In the genomic region with DNA sequence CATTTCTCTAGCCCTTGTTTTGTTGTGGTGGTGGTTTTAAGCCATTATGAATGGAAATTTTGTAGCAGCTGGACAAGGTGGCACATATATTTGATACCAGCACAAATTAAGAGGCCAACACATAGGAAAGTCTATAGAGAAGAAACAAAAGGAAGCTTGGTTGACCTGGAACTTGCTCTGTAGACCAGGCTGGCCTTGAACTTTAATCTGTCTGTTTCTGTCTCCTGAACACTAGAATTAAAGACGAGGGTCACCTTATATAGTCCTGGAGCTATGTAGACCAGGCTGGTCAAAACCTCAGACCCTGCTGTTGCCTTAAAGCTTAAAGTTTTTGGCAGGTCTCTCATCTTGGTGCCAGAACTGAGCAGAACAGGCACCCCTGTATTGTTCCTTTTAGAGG, we compare ENCODE assay signal across 27 mouse cellular contexts. TPM values are rescaled to one million over a fixed set of nuclear protein-coding genes. Genes with fewer than 3 reads are reported as not detected.
A peak's percentile ranks its signal among the peaks of the same experiment; 100 is the strongest.
DNase-seq lines count a peak whose midpoint lies in the region; ATAC-seq and TF ChIP-seq lines count a peak whose summit lies in the region.
"Had no signal": no experiment of that assay in that cellular context is flagged by ENCODE, and none has a peak within 500 bp of the region (broad histone marks: within the 10 kb centered on the region; RNA-seq: fewer than 3 reads in every experiment).

No protein-coding gene starts in this region.

- H3K4me1 ChIP-seq in liver, embryonic 13.5 days (replicated peaks): no peaks in the 10 kb centered on the region; the same call in 1 of the 2 replicates
- H3K4me1 ChIP-seq in liver, embryonic 12.5 days: no peaks in the 10 kb centered on the region
- no peaks in the 10 kb centered on the region for H3K4me1 ChIP-seq in liver, embryonic 14.5 days (replicated peaks; ENCODE audit: control insufficient read depth in 2 of 2, insufficient read depth in 2 of 2, low read length in 1 of 2)
- H3K4me1 ChIP-seq: embryonic facial prominence, embryonic 12.5 days; embryonic facial prominence, embryonic 15.5 days; heart, embryonic 10.5 days; heart, embryonic 13.5 days had no signal

- no peak for TF ChIP-seq EP300 in liver, embryonic 14.5 days (IDR thresholded peaks at IDR 0.05; ENCODE audit: low read depth)

- peaks cover 37% of the 10 kb centered on the region for H3K36me3 ChIP-seq in liver, embryonic 13.5 days
- peaks cover 50% of the 10 kb centered on the region for H3K36me3 ChIP-seq in liver, embryonic 12.5 days
- peaks cover 27% of the 10 kb centered on the region for H3K36me3 ChIP-seq in liver, embryonic 14.5 days (replicated peaks; ENCODE audit: control insufficient read depth, insufficient read depth, low read depth)

- DNase-seq in CD4-positive, CD25-positive, alpha-beta regulatory T cell, adult 2 months (ENCODE audit: low read depth, low spot score): peak; percentile 27
- DNase-seq in liver, embryonic 13.5 days: no peak
- DNase-seq in liver, embryonic 14.5 days (ENCODE audit: low read depth in 3 of 3, low spot score in 3 of 3): peak in 2 of 3 experiments; percentile 23 to 35
- no peak for DNase-seq in testis, postnatal 10 days (ENCODE audit: low spot score)
- DNase-seq in urinary bladder, postnatal 36 days (ENCODE audit: low spot score in 2 of 2): no peak
- DNase-seq: adrenal gland, adult 2 months; adrenal gland, postnatal 14 days; B cell, adult 2 months; cerebellum, adult 11 months; cerebellum, adult 2 months; cerebellum, adult 9-11 months; cerebellum, postnatal 25 days; forebrain, postnatal 0 days; gastrocnemius, postnatal 10 days; gastrocnemius, postnatal 36 days; heart, adult 2 months; heart, postnatal 14 days; heart, postnatal 4 days had no signal

- no peak for ATAC-seq in CD4-positive, CD25-positive, alpha-beta regulatory T cell, adult 4 months
- ATAC-seq in liver, embryonic 13.5 days (ENCODE audit: low read depth): peak; percentile 25; the same call in 1 of the 2 replicates
- no peak for ATAC-seq in liver, embryonic 12.5 days
- no peak for ATAC-seq in liver, embryonic 14.5 days (ENCODE audit: insufficient read depth)

- H3K27ac ChIP-seq in liver, embryonic 13.5 days: no peak overlapping the region
- H3K27ac ChIP-seq in liver, embryonic 12.5 days: no peak overlapping the region
- no peak overlapping the region for H3K27ac ChIP-seq in liver, embryonic 14.5 days
- H3K27ac ChIP-seq: embryonic facial prominence, embryonic 12.5 days; embryonic facial prominence, embryonic 15.5 days; heart, adult 2 months; heart, embryonic 10.5 days; heart, embryonic 13.5 days; hindbrain, embryonic 14.5 days; hindbrain, postnatal 0 days had no signal

- no peak overlapping the region for H3K4me2 ChIP-seq in liver, embryonic 13.5 days
- H3K4me2 ChIP-seq in liver, embryonic 12.5 days: no peak overlapping the region
- H3K4me2 ChIP-seq in liver, embryonic 14.5 days (ENCODE audit: low read depth): no peak overlapping the region
- H3K4me2 ChIP-seq: embryonic facial prominence, embryonic 12.5 days; embryonic facial prominence, embryonic 15.5 days; heart, embryonic 13.5 days; hindbrain, embryonic 14.5 days had no signal

- no peaks in the 10 kb centered on the region for H3K9me3 ChIP-seq in liver, embryonic 13.5 days (replicated peaks)
- H3K9me3 ChIP-seq in liver, embryonic 12.5 days (replicated peaks): no peaks in the 10 kb centered on the region
- H3K9me3 ChIP-seq in liver, embryonic 14.5 days (ENCODE audit: control insufficient read depth, low read length): no peaks in the 10 kb centered on the region
- H3K9me3 ChIP-seq: embryonic facial prominence, embryonic 12.5 days; embryonic facial prominence, embryonic 15.5 days; G1E; heart, embryonic 10.5 days; heart, embryonic 13.5 days had no signal

- no peak overlapping the region for H3K4me3 ChIP-seq in liver, embryonic 13.5 days (replicated peaks)
- H3K4me3 ChIP-seq in liver, embryonic 12.5 days: no peak overlapping the region
- no peak overlapping the region for H3K4me3 ChIP-seq in liver, embryonic 14.5 days (ENCODE audit: insufficient read depth in 1 of 2, low read depth in 2 of 2, low read length in 2 of 2)
- H3K4me3 ChIP-seq: embryonic facial prominence, embryonic 12.5 days; embryonic facial prominence, embryonic 15.5 days; heart, adult 2 months; heart, embryonic 10.5 days; heart, embryonic 13.5 days had no signal

- WGBS in liver, embryonic 13.5 days (ENCODE audit: insufficient replicate concordance): 76% methylated on average over 1 of the region's 1 CpGs
- 65% methylated on average over 1 of the region's 1 CpGs for WGBS in liver, embryonic 12.5 days (ENCODE audit: insufficient replicate concordance)
- WGBS in liver, embryonic 14.5 days (ENCODE audit: insufficient replicate concordance): 73% methylated on average over 1 of the region's 1 CpGs

- no peaks in the 10 kb centered on the region for H3K27me3 ChIP-seq in liver, embryonic 13.5 days
- H3K27me3 ChIP-seq in liver, embryonic 12.5 days (replicated peaks): no peaks in the 10 kb centered on the region
- H3K27me3 ChIP-seq in liver, embryonic 14.5 days (ENCODE audit: control insufficient read depth, insufficient read depth, low read length): no peaks in the 10 kb centered on the region
- H3K27me3 ChIP-seq: embryonic facial prominence, embryonic 12.5 days; embryonic facial prominence, embryonic 15.5 days; heart, embryonic 13.5 days had no signal

- TF ChIP-seq CTCF in liver, embryonic 14.5 days (IDR thresholded peaks at IDR 0.05; ENCODE audit: low read depth): no peak

- H3K9ac ChIP-seq in liver, embryonic 13.5 days: no peak overlapping the region
- H3K9ac ChIP-seq in liver, embryonic 12.5 days: no peak overlapping the region
- H3K9ac ChIP-seq in liver, embryonic 14.5 days (replicated peaks): no peak overlapping the region
- H3K9ac ChIP-seq: embryonic facial prominence, embryonic 12.5 days; embryonic facial prominence, embryonic 15.5 days; forebrain, postnatal 0 days; heart, embryonic 13.5 days; hindbrain, embryonic 14.5 days had no signal

RNA-seq across cellular contexts. Expression of a gene that starts 16.4 kb away (rescaled TPM):
- 10 to 100 TPM; 59.6 to 85.7 TPM for polyA plus RNA-seq in CD4-positive, CD25-positive, alpha-beta regulatory T cell, adult 4 months (2017; shearing (Covaris generic))
- polyA plus RNA-seq in liver, embryonic 13.5 days (2015; fragmentation: Nextera tagmentation; extraction: Ambion mirVana): 58.0 and 79.3 TPM in 2 replicates
- polyA plus RNA-seq in liver, embryonic 12.5 days (2016; fragmentation: Nextera tagmentation; extraction: Ambion mirVana): 82.8 and 90.3 TPM in 2 replicates
- 33.5 and 48.1 TPM in 2 replicates for polyA plus RNA-seq in liver, embryonic 14.5 days (2012; rRNA removed)
- polyA plus RNA-seq in liver, embryonic 14.5 days (2014; fragmentation: Nextera tagmentation; extraction: Ambion mirVana): 56.4 and 64.2 TPM in 2 replicates

RNA-seq across cellular contexts. Expression of a gene that starts 27.7 kb away (rescaled TPM):
- 100 to 1,000 TPM; 116 to 128 TPM for polyA plus RNA-seq in CD4-positive, CD25-positive, alpha-beta regulatory T cell, adult 4 months (2017; shearing (Covaris generic))
- polyA plus RNA-seq in liver, embryonic 13.5 days (2015; fragmentation: Nextera tagmentation; extraction: Ambion mirVana): 48.5 and 53.9 TPM in 2 replicates
- 58.3 and 62.7 TPM in 2 replicates for polyA plus RNA-seq in liver, embryonic 12.5 days (2016; fragmentation: Nextera tagmentation; extraction: Ambion mirVana)
- polyA plus RNA-seq in liver, embryonic 14.5 days (2012; rRNA removed): 7.7 and 15.1 TPM in 2 replicates
- 31.6 and 34.1 TPM in 2 replicates for polyA plus RNA-seq in liver, embryonic 14.5 days (2014; fragmentation: Nextera tagmentation; extraction: Ambion mirVana)

RNA-seq across cellular contexts. Expression of a gene that starts 38.7 kb away (rescaled TPM):
- polyA plus RNA-seq in CD4-positive, CD25-positive, alpha-beta regulatory T cell, adult 4 months (2017; shearing (Covaris generic)): 10 to 100 TPM; 59.7 to 68.8 TPM
- 61.4 and 74.1 TPM in 2 replicates for polyA plus RNA-seq in liver, embryonic 13.5 days (2015; fragmentation: Nextera tagmentation; extraction: Ambion mirVana)
- 71.2 and 72.4 TPM in 2 replicates for polyA plus RNA-seq in liver, embryonic 12.5 days (2016; fragmentation: Nextera tagmentation; extraction: Ambion mirVana)
- 7.3 and 16.8 TPM in 2 replicates for polyA plus RNA-seq in liver, embryonic 14.5 days (2012; rRNA removed)
- 38.9 and 39.2 TPM in 2 replicates for polyA plus RNA-seq in liver, embryonic 14.5 days (2014; fragmentation: Nextera tagmentation; extraction: Ambion mirVana)

RNA-seq across cellular contexts. Expression of a gene that starts 53.8 kb away (rescaled TPM):
- 10 to 100 TPM; 11.4 to 18.3 TPM for polyA plus RNA-seq in CD4-positive, CD25-positive, alpha-beta regulatory T cell, adult 4 months (2017; shearing (Covaris generic))
- polyA plus RNA-seq in liver, embryonic 13.5 days (2015; fragmentation: Nextera tagmentation; extraction: Ambion mirVana): 2.6 and 3.0 TPM in 2 replicates
- 4.4 and 4.8 TPM in 2 replicates for polyA plus RNA-seq in liver, embryonic 12.5 days (2016; fragmentation: Nextera tagmentation; extraction: Ambion mirVana)
- polyA plus RNA-seq in liver, embryonic 14.5 days (2012; rRNA removed): 2.2 and 3.1 TPM in 2 replicates
- polyA plus RNA-seq in liver, embryonic 14.5 days (2014; fragmentation: Nextera tagmentation; extraction: Ambion mirVana): 3.0 and 3.1 TPM in 2 replicates

Comparison
In these comparisons a context has a peak if more than half of its experiments do, and no peak if none do; other contexts are left out.
1. DNase-seq: peak in CD4-positive, CD25-positive, alpha-beta regulatory T cell, adult 2 months (single experiment) and liver, embryonic 14.5 days (2 of 3); none in liver, embryonic 13.5 days (single experiment), testis, postnatal 10 days (single experiment) and urinary bladder, postnatal 36 days (0 of 2).